Mouse (Mus musculus) neural tube, embryonic 12.5 days (tissue): Measurements from ENCODE around the gene Ppp6r3. TPM values are rescaled to one million over a fixed set of nuclear protein-coding genes. Genes with fewer than 3 reads are reported as not detected.
A peak's percentile ranks its signal among the peaks of the same experiment; 100 is the strongest.

ENCODE experiments used
- ATAC-seq: fragments of 200-750 bp; cut with Nextera tagmentation; 2 replicates; pipeline ENCODE4 v1.8.0; 2017; ENCODE audit warnings: low read depth, mild to moderate bottlenecking, moderate TSS enrichment, moderate library complexity; ENCODE audit not compliant: low FRiP score
- H3K27ac ChIP-seq: fragments of 300-500 bp; sonication (generic); 2 replicates; pipeline ENCODE4 v1.5.1; 2016
- H3K27me3 ChIP-seq: fragments of 300-500 bp; sonication (generic); replicated peaks from 2 replicates; pipeline ENCODE4 v1.6.1; 2016; ENCODE audit warnings: mild to moderate bottlenecking
- H3K36me3 ChIP-seq: fragments of 300-500 bp; sonication (generic); 2 replicates; pipeline ENCODE4 v1.6.1; 2016; ENCODE audit warnings: mild to moderate bottlenecking
- H3K4me1 ChIP-seq: fragments of 300-500 bp; sonication (generic); 2 replicates; pipeline ENCODE4 v1.6.1; 2016
- H3K4me2 ChIP-seq: fragments of 300-500 bp; sonication (generic); replicated peaks from 2 replicates; pipeline ENCODE4 v1.6.1; 2016; ENCODE audit warnings: mild to moderate bottlenecking
- H3K4me3 ChIP-seq: fragments of 300-500 bp; sonication (generic); 2 replicates; pipeline ENCODE4 v1.5.1; 2016
- H3K9ac ChIP-seq: fragments of 300-500 bp; sonication (generic); 2 replicates; pipeline ENCODE4 v1.6.1; 2016; ENCODE audit warnings: mild to moderate bottlenecking
- H3K9me3 ChIP-seq: fragments of 300-500 bp; sonication (generic); 2 replicates; pipeline ENCODE4 v1.6.1; 2016; ENCODE audit warnings: mild to moderate bottlenecking
- WGBS: fragments of 180-500 bp; shearing (Covaris S2); methylation state at CpG from one replicate; pipeline ENCODE4 v1.1.7; 2016; 5-methylcytosine and 5-hydroxymethylcytosine counted together
- polyA plus RNA-seq: library from polyadenylated mRNA; unstranded; fragments of >200 nt; fragmentation: Nextera tagmentation; extraction: Ambion mirVana; gene quantifications from 2 replicates; pipeline ENCODE4 v1.2.1, GENCODE M21; 2016

Gene Ppp6r3
- polyA plus RNA-seq, 1 experiment from 2014 or later, result 74.0 TPM

- Histone ChIP-seq H3K9me3 (no peaks in the 10 kb centered on the region), H3K4me3 (no peak overlapping the region), H3K27ac (no peak overlapping the region), H3K4me2 (no peak overlapping the region), H3K36me3 (peaks cover 75% of the 10 kb centered on the region), H3K27me3 (no peaks in the 10 kb centered on the region), H3K4me1 (no peaks in the 10 kb centered on the region), H3K9ac (no peak overlapping the region)
- no peak for ATAC-seq
- 91% methylated on average over 7 of the region's 7 CpGs for WGBS
Observed at GRCm38 (mm10) chr19:3482831-3483230, 92.7 kb downstream of the Ppp6r3 start.

GRCm38 (mm10) chr19:3480101-3480500, 95.4 kb downstream of the Ppp6r3 start:
- Histone ChIP-seq H3K4me2 (no peak overlapping the region), H3K4me3 (no peak overlapping the region), H3K36me3 (peaks cover 65% of the 10 kb centered on the region), H3K27me3 (no peaks in the 10 kb centered on the region), H3K27ac (no peak overlapping the region), H3K9me3 (no peaks in the 10 kb centered on the region), H3K4me1 (no peaks in the 10 kb centered on the region), H3K9ac (no peak overlapping the region)
- 90% methylated on average over 8 of the region's 8 CpGs for WGBS
- no peak for ATAC-seq

GRCm38 (mm10) chr19:3476996-3477395, 98.6 kb downstream of the Ppp6r3 start:
- no peak for ATAC-seq
- Histone ChIP-seq H3K4me3 (no peak overlapping the region), H3K9ac (no peak overlapping the region), H3K9me3 (no peaks in the 10 kb centered on the region), H3K27ac (no peak overlapping the region), H3K36me3 (peaks cover 67% of the 10 kb centered on the region), H3K4me1 (no peaks in the 10 kb centered on the region), H3K4me2 (no peak overlapping the region), H3K27me3 (no peaks in the 10 kb centered on the region)
- 93% methylated on average over 3 of the region's 3 CpGs for WGBS

- Histone ChIP-seq H3K4me1 (no peaks in the 10 kb centered on the region), H3K9ac (no peak overlapping the region), H3K4me3 (no peak overlapping the region), H3K27ac (no peak overlapping the region), H3K9me3 (no peaks in the 10 kb centered on the region), H3K27me3 (no peaks in the 10 kb centered on the region), H3K4me2 (no peak overlapping the region), H3K36me3 (peaks cover 88% of the 10 kb centered on the region)
- ATAC-seq, result no peak
- WGBS, result 97% methylated on average over 2 of the region's 2 CpGs
Observed at GRCm38 (mm10) chr19:3471218-3471617, 104.3 kb downstream of the Ppp6r3 start.

- no peak overlapping the region for H3K4me2 ChIP-seq
- ATAC-seq, result no peak
- no peaks in the 10 kb centered on the region for H3K9me3 ChIP-seq
- H3K4me1 ChIP-seq, result no peaks in the 10 kb centered on the region
- H3K4me3 ChIP-seq, result no peak overlapping the region
- H3K9ac ChIP-seq, result no peak overlapping the region
- H3K27ac ChIP-seq, result no peak overlapping the region
- 95% methylated on average over 7 of the region's 7 CpGs for WGBS
- H3K36me3 ChIP-seq, result peaks cover 99% of the 10 kb centered on the region
- no peaks in the 10 kb centered on the region for H3K27me3 ChIP-seq
Observed at GRCm38 (mm10) chr19:3467574-3467973, 108.0 kb downstream of the Ppp6r3 start.

GRCm38 (mm10) chr19:3459986-3460385, 115.6 kb downstream of the Ppp6r3 start:
- Histone ChIP-seq H3K9ac (no peak overlapping the region), H3K4me3 (no peak overlapping the region), H3K27me3 (no peaks in the 10 kb centered on the region), H3K36me3 (peaks cover 98% of the 10 kb centered on the region), H3K4me1 (no peaks in the 10 kb centered on the region), H3K4me2 (no peak overlapping the region), H3K27ac (no peak overlapping the region), H3K9me3 (no peaks in the 10 kb centered on the region)
- 95% methylated on average over 3 of the region's 3 CpGs for WGBS
- ATAC-seq, result no peak

- WGBS, result 93% methylated on average over 6 of the region's 6 CpGs
- Histone ChIP-seq H3K36me3 (peaks cover 97% of the 10 kb centered on the region), H3K9me3 (no peaks in the 10 kb centered on the region), H3K4me2 (no peak overlapping the region), H3K4me3 (no peak overlapping the region), H3K4me1 (no peaks in the 10 kb centered on the region), H3K27ac (no peak overlapping the region), H3K27me3 (no peaks in the 10 kb centered on the region), H3K9ac (no peak overlapping the region)
- no peak for ATAC-seq
Observed at GRCm38 (mm10) chr19:3458331-3459099, 117.0 kb downstream of the Ppp6r3 start.

- H3K27ac ChIP-seq, result no peak overlapping the region
- H3K9me3 ChIP-seq, result no peaks in the 10 kb centered on the region
- no peak overlapping the region for H3K4me2 ChIP-seq
- no peak overlapping the region for H3K4me3 ChIP-seq
- H3K36me3 ChIP-seq, result peaks cover 95% of the 10 kb centered on the region
- no peaks in the 10 kb centered on the region for H3K27me3 ChIP-seq
- 95% methylated on average over 4 of the region's 4 CpGs for WGBS
- H3K9ac ChIP-seq, result no peak overlapping the region
- no peak for ATAC-seq
- no peaks in the 10 kb centered on the region for H3K4me1 ChIP-seq
Observed at GRCm38 (mm10) chr19:3457700-3458099, 117.8 kb downstream of the Ppp6r3 start.

GRCm38 (mm10) chr19:3451649-3452048, 123.9 kb downstream of the Ppp6r3 start:
- WGBS, result 68% methylated on average over 6 of the region's 6 CpGs

GRCm38 (mm10) chr19:3451170-3451569, 124.4 kb downstream of the Ppp6r3 start:
- H3K4me2 ChIP-seq, result no peak overlapping the region
- H3K4me1 ChIP-seq, result no peaks in the 10 kb centered on the region
- H3K27me3 ChIP-seq, result no peaks in the 10 kb centered on the region
- no peak overlapping the region for H3K27ac ChIP-seq
- H3K36me3 ChIP-seq, result peaks cover 31% of the 10 kb centered on the region
- no peaks in the 10 kb centered on the region for H3K9me3 ChIP-seq
- 31% methylated on average over 6 of the region's 6 CpGs for WGBS
- no peak overlapping the region for H3K4me3 ChIP-seq
- H3K9ac ChIP-seq, result no peak overlapping the region
- ATAC-seq, result peak; percentile 80

More at GRCm38 (mm10) chr19:3451649-3452048, 123.9 kb downstream of the Ppp6r3 start:
- no peak overlapping the region for H3K9ac ChIP-seq
- H3K36me3 ChIP-seq, result peaks cover 34% of the 10 kb centered on the region
- H3K4me3 ChIP-seq, result no peak overlapping the region
- no peak overlapping the region for H3K4me2 ChIP-seq
- no peaks in the 10 kb centered on the region for H3K9me3 ChIP-seq
- H3K4me1 ChIP-seq, result no peaks in the 10 kb centered on the region
- no peak overlapping the region for H3K27ac ChIP-seq
- no peaks in the 10 kb centered on the region for H3K27me3 ChIP-seq
- peak; percentile 69 for ATAC-seq

GRCm38 (mm10) chr19:3450714-3451113, 124.8 kb downstream of the Ppp6r3 start:
- no peaks in the 10 kb centered on the region for H3K27me3 ChIP-seq
- no peak for ATAC-seq
- H3K27ac ChIP-seq, result no peak overlapping the region
- H3K36me3 ChIP-seq, result peaks cover 27% of the 10 kb centered on the region
- H3K9me3 ChIP-seq, result no peaks in the 10 kb centered on the region
- H3K9ac ChIP-seq, result no peak overlapping the region
- H3K4me1 ChIP-seq, result no peaks in the 10 kb centered on the region
- WGBS, result 92% methylated on average over 3 of the region's 3 CpGs
- H3K4me3 ChIP-seq, result no peak overlapping the region
- no peak overlapping the region for H3K4me2 ChIP-seq

GRCm38 (mm10) chr19:3449248-3449647, 126.3 kb downstream of the Ppp6r3 start:
- Histone ChIP-seq H3K27me3 (no peaks in the 10 kb centered on the region), H3K36me3 (peaks cover 12% of the 10 kb centered on the region), H3K4me3 (no peak overlapping the region), H3K9me3 (no peaks in the 10 kb centered on the region), H3K27ac (no peak overlapping the region), H3K9ac (no peak overlapping the region), H3K4me2 (no peak overlapping the region), H3K4me1 (no peaks in the 10 kb centered on the region)
- ATAC-seq, result no peak
- 82% methylated on average over 3 of the region's 3 CpGs for WGBS

- no peaks in the 10 kb centered on the region for H3K27me3 ChIP-seq
Observed at GRCm38 (mm10) chr19:3447348-3447747, 128.2 kb downstream of the Ppp6r3 start.

More at GRCm38 (mm10) chr19:3447348-3447747, 128.2 kb downstream of the Ppp6r3 start:
- Histone ChIP-seq H3K4me3 (no peak overlapping the region), H3K4me1 (no peaks in the 10 kb centered on the region), H3K9ac (no peak overlapping the region), H3K36me3 (no peaks in the 10 kb centered on the region), H3K27ac (no peak overlapping the region), H3K9me3 (no peaks in the 10 kb centered on the region), H3K4me2 (no peak overlapping the region)
- WGBS, result 60% methylated on average over 3 of the region's 3 CpGs
- ATAC-seq, result no peak
